ENCODE assay signal across 9 mouse cellular contexts in the genomic region with DNA sequence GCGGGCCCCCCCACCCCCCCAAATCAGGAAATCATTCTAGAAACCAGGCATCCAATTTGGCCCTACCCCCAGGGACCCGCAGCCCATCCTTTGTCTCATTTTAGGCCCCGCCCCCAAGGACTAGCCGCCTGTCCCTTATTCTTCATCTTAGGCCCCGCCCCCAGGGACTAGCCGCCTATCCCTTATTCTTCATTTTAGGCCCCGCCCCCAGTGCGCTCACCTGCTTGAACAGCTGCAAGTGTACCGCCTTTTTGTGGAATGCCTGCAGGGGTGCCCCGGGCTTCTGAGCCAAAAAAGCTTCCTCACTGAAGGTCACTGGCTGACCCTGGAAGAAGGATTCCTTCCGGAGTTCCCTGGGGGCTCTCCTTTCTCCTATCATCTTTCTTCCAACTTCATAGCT. TPM values are rescaled to one million over a fixed set of nuclear protein-coding genes. Genes with fewer than 3 reads are reported as not detected.
DNase-seq lines count a peak whose midpoint lies in the region; ATAC-seq and TF ChIP-seq lines count a peak whose summit lies in the region.
"Had no signal": no experiment of that assay in that cellular context is flagged by ENCODE, and none has a peak within 500 bp of the region (broad histone marks: within the 10 kb centered on the region; RNA-seq: fewer than 3 reads in every experiment).

No protein-coding gene starts in this region.

- H3K27ac ChIP-seq in forebrain, postnatal 0 days (ENCODE audit: low read depth, low read length): no peak overlapping the region
- no peak overlapping the region for H3K27ac ChIP-seq in midbrain, embryonic 15.5 days

- no peaks in the 10 kb centered on the region for H3K9me3 ChIP-seq in forebrain, postnatal 0 days (ENCODE audit: low read length)
- H3K9me3 ChIP-seq in midbrain, embryonic 15.5 days: no peaks in the 10 kb centered on the region

- 0 out of 2 replicates have a peak overlapping the region, but pooled peaks have one; percentile 8 for H3K4me2 ChIP-seq in forebrain, postnatal 0 days (ENCODE audit: low read depth)
- peak overlapping the region; percentile 33; the same call in 1 of the 2 replicates for H3K4me2 ChIP-seq in midbrain, embryonic 15.5 days

- no peak overlapping the region for H3K9ac ChIP-seq in forebrain, postnatal 0 days
- H3K9ac ChIP-seq in midbrain, embryonic 15.5 days: no peak overlapping the region

- H3K4me3 ChIP-seq in forebrain, postnatal 0 days (ENCODE audit: low read depth, low read length): no peak overlapping the region
- H3K4me3 ChIP-seq in midbrain, embryonic 15.5 days: peak overlapping the region; percentile 13

- 6% methylated on average over 11 of the region's 11 CpGs for WGBS in forebrain, postnatal 0 days
- 5% methylated on average over 11 of the region's 11 CpGs for WGBS in midbrain, embryonic 15.5 days

- TF ChIP-seq CTCF in forebrain, postnatal 0 days (IDR thresholded peaks at IDR 0.05; ENCODE audit: low read depth): no peak

- ATAC-seq in forebrain, postnatal 0 days: peak; percentile 32; the same call in 1 of the 2 replicates
- ATAC-seq in midbrain, embryonic 15.5 days (replicated peaks): peak; percentile 68
- ATAC-seq in frontal cortex, adult (ENCODE audit: low TSS enrichment): no peak

- peak; percentile 77 for DNase-seq in embryo, embryonic 10 days (ENCODE audit: low spot score)
- no peak for DNase-seq in forebrain, postnatal 0 days
- peak; percentile 65 to 77 for DNase-seq in kidney, postnatal 4 days
- no peak for DNase-seq in layer of hippocampus, adult 11-12 months (ENCODE audit: low spot score)
- no peak for DNase-seq in urinary bladder, postnatal 36 days (ENCODE audit: low spot score in 2 of 2)
- no peak for DNase-seq in urinary bladder, postnatal 4 days (ENCODE audit: low spot score in 2 of 2)

- H3K36me3 ChIP-seq in forebrain, postnatal 0 days (ENCODE audit: insufficient read depth): no peaks in the 10 kb centered on the region
- H3K36me3 ChIP-seq in midbrain, embryonic 15.5 days (replicated peaks): no peaks in the 10 kb centered on the region

- no peaks in the 10 kb centered on the region for H3K4me1 ChIP-seq in forebrain, postnatal 0 days (ENCODE audit: insufficient read depth)
- H3K4me1 ChIP-seq in midbrain, embryonic 15.5 days: no peaks in the 10 kb centered on the region

- H3K27me3 ChIP-seq in forebrain, postnatal 0 days (ENCODE audit: insufficient read depth, low read length): no peaks in the 10 kb centered on the region
- no peaks in the 10 kb centered on the region for H3K27me3 ChIP-seq in midbrain, embryonic 15.5 days (replicated peaks)

RNA-seq across cellular contexts. Expression of a gene that starts 7.6 kb away (rescaled TPM):
- 0.92 and 1.00 TPM in 2 replicates for total RNA-seq in forebrain, postnatal 0 days (2014; rRNA removed)
- polyA plus RNA-seq in forebrain, postnatal 0 days (2015; fragmentation: Nextera tagmentation; extraction: Ambion mirVana): 1.4 and 1.9 TPM in 2 replicates
- polyA plus RNA-seq in midbrain, embryonic 15.5 days (2015; fragmentation: Nextera tagmentation; extraction: Ambion mirVana): 5.8 TPM in 2 replicates

RNA-seq across cellular contexts. Expression of a gene that starts 11.0 kb away (rescaled TPM):
- total RNA-seq in forebrain, postnatal 0 days (2014; rRNA removed): 75.7 and 101 TPM in 2 replicates
- 38.8 and 43.2 TPM in 2 replicates for polyA plus RNA-seq in forebrain, postnatal 0 days (2015; fragmentation: Nextera tagmentation; extraction: Ambion mirVana)
- 42.5 TPM in 2 replicates for polyA plus RNA-seq in midbrain, embryonic 15.5 days (2015; fragmentation: Nextera tagmentation; extraction: Ambion mirVana)

RNA-seq across cellular contexts. Expression of a gene that starts 11.8 kb away (rescaled TPM):
- 2.0 and 4.0 TPM in 2 replicates for total RNA-seq in forebrain, postnatal 0 days (2014; rRNA removed)
- polyA plus RNA-seq in forebrain, postnatal 0 days (2015; fragmentation: Nextera tagmentation; extraction: Ambion mirVana): 2.4 and 3.5 TPM in 2 replicates
- polyA plus RNA-seq in midbrain, embryonic 15.5 days (2015; fragmentation: Nextera tagmentation; extraction: Ambion mirVana): 1.5 and 2.0 TPM in 2 replicates

RNA-seq across cellular contexts. Expression of a gene that starts 16.9 kb away (rescaled TPM):
- total RNA-seq in forebrain, postnatal 0 days (2014; rRNA removed): 131 and 157 TPM in 2 replicates
- 453 and 500 TPM in 2 replicates for polyA plus RNA-seq in forebrain, postnatal 0 days (2015; fragmentation: Nextera tagmentation; extraction: Ambion mirVana)
- 388 and 395 TPM in 2 replicates for polyA plus RNA-seq in midbrain, embryonic 15.5 days (2015; fragmentation: Nextera tagmentation; extraction: Ambion mirVana)

RNA-seq across cellular contexts. Expression of a gene that starts 29.2 kb away (rescaled TPM):
- not detected in 2 replicates for total RNA-seq in forebrain, postnatal 0 days (2014; rRNA removed)
- not detected in 2 replicates for polyA plus RNA-seq in forebrain, postnatal 0 days (2015; fragmentation: Nextera tagmentation; extraction: Ambion mirVana)
- polyA plus RNA-seq in midbrain, embryonic 15.5 days (2015; fragmentation: Nextera tagmentation; extraction: Ambion mirVana): not detected in 2 replicates
- total RNA-seq: liver, adult 2 months had no signal
- polyA plus RNA-seq: liver, adult 2 months had no signal

Comparison
In these comparisons a context has a peak if more than half of its experiments do, and no peak if none do; other contexts are left out.
1. DNase-seq: peak in embryo, embryonic 10 days (single experiment) and kidney, postnatal 4 days (2 of 2); none in forebrain, postnatal 0 days (single experiment), layer of hippocampus, adult 11-12 months (single experiment), urinary bladder, postnatal 36 days (0 of 2) and urinary bladder, postnatal 4 days (0 of 2).